Mouse (Mus musculus) frontal cortex, postnatal 25 days (tissue): ENCODE results near the gene Lrpprc.
"Not testable (repeated sequence)": the region's sequence is repeated elsewhere in the genome, so short reads cannot be mapped to it uniquely, and the experiment has no call there.

Source experiments
- DNase-seq, 2 experiments: peaks; one replicate each; pipeline ENCODE4 v3.0.0; 2022; ENCODE audit warnings: low spot score in 2 of 2

The Lrpprc gene

DNA sequence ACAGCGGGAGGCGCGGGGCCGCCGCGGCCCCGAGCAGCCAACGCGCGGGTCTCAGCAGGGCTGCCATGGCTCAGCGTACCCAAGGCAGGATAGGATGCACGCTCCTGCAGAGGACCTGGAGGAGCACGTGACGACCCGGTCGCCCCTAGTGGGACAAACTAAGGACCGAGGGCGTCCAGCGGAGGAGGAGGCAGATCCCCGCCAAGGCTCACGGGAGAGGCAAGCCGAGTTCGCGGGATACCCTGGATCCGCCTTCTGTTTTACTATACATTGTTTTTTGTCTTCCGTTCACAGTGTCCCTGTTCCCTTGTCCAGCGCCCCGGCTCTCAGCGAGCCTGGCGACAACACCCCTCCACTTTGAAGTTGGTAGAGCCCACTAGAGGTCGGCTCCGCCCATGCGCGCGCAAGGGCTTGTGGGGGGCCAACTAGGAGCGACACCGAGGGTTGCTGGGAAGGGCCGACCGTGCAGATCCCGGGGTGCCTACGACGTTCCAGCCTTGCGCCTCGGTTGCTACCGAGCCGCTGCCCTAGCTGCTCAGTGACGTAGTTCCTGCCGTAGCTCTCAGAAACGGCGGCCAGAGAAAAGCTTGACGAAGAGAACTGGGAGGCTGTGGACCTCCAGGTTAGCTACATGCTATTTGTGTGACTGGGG lies at the start of gene Lrpprc:
Gene Lrpprc (minus strand): TSS at position 343 of the 652 bp plus-strand sequence.
- peak; percentile 92 to 93 for DNase-seq

DNA sequence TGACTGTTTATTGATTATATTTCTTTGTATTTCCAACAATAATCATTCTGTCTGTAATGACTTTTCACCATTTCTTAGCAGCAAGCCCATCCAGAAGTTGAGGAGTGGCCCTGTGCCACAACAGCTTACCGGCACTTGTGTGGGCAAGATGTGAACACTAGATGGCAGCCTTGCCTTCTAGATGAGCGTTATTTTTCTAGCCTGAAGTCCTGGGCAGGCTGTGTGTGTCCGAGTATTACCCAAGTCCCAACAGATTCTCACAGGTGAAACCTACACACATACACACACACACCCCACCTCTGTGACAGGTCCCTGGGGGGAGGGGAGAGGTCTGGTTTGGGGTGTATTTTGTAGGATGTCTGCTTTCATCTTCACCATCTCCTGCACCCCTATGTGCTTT lies 47.2 kb upstream of the Lrpprc start:
- DNase-seq = peak; percentile 62 to 69

DNA sequence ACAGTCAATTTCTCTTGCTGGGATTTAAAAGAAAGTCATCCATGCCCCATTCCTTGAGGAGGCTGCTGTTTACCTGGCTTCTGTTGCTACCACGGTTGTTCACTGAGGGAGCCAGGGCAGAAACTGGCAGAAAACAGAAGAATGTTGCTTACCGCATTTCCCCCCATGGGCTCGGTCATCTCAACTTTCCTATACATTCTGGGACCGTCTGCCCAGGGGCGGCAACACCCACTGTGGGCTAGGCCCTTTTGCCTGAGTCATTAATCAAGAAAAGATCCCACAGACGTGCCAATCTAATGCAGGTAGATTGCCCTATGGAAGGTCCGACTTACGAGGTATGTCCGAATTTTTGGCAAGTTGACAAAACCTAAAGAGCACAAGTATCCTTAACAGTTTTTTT lies 44.7 kb upstream of the Lrpprc start:
- no peak for DNase-seq

DNA sequence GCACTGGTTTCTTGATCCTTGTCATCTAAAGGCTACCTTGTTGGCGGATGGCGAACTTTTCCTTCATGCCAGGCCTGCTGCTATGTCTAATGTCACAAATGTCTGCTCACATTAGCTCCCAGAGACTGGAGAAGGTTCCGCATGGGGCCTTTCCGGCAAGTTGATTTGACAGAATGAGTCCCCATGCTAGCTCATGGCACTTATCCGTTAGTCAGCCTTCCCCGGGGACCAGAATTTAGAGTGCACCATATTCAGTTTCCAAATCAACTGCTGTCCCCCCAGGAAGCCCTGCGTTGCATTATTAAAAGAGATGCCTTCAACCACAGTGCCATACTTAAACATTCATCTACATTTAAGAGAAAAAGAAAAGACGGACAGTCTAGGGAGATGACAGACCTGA lies 41.8 kb upstream of the Lrpprc start:
- DNase-seq = no peak

DNA sequence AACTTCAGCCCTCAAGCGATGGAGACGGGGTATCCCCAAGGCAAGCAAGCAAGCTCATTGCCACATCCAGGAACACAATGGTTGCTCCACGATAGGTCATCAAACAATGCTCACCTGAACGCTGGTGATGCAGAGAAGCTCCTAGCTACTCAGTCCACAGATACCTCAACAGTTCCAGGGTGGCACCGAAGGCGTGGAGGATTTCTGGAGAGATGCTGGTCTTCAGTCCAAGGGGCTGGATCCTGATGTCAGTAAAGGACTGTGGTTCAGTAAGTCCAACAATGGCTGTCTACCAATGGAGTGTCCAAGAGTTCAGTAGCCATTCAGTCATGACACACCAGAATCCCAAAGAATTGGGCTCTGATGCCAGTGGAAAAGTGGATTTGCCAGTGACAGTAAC lies 37.7 kb upstream of the Lrpprc start:
- DNase-seq = no peak

DNA sequence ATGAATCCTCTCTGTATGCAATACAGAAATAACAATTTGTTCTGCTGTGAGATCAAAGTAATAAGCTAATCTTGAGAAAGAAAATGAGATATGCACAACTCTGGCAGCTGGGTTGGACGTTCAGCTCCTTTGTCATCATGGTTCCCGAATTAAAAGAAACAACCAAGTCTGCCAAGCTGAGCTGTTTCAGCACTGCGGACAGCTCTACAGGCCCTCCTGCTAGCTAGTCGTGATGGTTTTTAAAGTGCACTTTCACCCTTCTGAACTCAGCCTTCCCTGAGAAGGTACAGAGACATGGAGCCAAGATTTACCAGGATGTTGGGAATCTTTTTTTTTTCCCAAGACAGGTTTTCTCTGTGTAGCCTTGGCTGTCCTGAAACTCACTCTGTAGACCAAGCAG lies 30.0 kb upstream of the Lrpprc start:
- DNase-seq = no peak

DNA sequence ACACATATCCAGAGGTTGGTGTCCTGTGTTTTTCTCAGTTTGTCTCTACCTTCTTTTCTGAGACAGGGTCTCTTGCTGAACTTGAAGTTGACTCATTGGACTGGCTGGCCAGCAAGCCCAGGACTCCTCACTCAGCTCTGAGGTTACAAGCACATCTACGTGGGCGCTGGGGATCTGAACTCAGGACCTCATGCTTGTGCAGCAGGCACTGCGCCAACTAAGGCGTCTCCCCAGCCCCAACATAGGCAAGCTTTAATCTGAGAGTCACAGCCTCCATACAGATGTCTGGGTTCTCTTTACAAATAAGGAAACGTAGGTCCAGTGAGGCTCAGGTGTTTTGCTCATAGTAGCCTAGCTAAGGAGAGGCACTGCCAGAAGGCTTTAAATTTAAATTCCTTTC lies 27.8 kb upstream of the Lrpprc start:
- no peak for DNase-seq

DNA sequence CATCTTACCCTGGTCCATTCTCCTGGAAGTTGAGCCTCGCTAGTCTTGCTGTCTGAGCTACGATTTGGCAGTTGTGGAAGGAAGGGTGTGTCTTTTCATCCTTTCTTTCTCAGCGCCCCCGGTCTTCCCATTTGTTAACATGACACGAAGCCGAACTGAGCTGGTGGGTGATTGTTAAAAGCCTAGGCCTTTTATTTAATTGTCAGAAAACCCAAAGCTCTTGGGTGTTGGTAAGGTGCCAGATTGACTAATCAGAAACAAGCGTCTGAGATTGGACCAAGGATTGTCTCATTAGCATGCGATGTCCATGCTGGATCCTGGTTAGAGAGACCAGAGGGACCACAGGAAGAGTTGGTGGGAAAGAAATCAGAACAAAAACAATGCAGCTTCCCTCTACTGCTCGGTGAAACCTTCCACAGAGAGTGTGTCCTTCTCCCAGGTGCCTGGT lies 25.4 kb upstream of the Lrpprc start:
- no peak for DNase-seq

DNA sequence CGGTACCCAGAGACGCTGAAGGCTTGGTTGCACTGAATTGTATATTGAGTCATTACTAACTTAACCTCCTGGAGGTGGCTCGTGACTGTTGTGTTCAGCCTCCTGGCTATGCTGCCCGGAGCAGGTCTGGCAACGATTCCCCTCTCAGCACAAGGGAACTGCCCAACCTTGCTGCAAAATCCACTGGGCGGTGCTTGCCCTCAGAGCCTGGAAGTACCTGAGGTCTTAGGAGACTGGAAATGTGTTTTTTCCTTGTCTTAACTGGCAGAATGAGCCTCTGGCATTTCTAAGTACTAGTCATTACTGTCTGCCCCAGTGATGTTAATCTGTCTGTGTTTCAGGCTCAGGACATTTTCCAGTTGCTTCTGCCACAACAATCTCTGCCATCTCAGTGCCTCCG lies 24.3 kb upstream of the Lrpprc start:
- DNase-seq = no peak

DNA sequence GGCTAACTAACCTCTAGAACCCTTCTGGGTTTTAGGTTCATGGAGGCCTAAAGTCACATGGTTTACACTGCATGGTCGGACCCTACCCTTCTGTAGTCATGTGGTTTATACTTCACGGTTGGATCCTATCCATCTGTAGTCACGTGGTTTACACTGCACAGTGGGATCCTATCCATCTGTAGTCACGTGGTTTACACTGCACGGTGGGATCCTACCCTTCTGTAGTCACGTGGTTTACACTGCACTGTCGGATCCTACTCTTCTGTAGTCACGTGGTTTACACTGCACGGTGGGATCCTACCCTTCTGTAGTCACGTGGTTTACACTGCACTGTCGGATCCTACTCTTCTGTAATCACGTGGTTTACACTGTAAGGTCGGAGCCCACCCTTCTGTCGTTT lies 23.6 kb upstream of the Lrpprc start:
- not testable (repeated sequence) for DNase-seq

DNA sequence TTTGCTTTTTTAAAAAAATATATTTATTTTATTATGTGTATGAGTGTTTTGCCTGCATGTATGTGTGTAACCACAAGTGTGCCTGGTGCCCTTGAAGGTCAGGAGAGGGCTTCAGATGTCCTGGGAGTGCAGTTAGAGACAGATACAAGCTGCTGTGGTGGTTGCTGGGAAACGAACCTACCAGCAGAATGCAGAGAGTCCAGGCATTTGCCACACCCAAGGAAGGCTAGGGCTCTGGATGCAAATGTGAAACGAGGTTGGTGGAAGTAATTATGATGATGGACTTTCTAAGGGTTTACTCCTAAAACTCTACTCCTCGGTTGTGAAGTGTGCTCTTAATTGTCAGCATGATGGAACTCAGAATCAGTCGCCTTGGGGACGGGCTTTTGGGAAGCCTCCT lies 1.4 kb upstream of the Lrpprc start:
- DNase-seq = no peak

DNA sequence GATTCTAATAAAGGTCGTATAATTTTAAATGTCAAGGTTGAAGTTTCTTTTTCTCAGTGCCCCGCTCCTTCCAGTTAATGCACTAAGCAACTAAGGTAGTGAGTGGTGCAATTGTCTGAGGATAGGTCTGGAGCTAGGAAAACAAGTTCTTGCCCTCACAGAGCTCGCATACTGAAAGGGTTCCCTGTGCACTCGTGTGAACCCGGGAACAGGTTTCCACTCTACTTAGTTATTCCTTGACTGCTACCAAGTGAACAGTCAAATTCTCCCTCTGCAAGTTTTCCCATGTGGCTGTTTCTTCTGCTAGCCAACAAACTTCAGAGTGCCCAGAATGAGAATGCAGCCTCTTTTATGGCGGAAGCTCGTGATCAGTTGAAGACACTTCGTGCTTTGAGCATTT lies 567 bp upstream of the Lrpprc start:
- no peak for DNase-seq

DNA sequence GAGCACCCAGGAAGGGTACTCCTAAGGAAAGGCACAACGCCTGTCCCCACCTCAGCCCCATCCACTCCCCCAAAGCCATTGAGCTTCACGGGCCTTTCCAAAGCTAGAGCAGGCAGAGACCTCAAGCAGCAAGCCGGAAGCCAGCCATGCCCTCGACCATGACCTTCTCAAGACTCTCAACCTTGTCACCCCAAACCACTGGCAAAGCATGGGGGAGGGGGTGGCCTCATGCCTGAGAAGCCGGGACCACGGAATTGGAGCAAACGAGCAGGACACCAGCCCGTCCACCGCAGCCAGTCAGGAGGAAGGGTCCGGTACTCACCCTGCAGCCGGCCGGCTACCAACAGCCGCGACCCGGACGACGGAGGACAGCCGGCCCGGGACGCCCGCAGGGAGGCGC lies 546 bp downstream of the Lrpprc start:
- DNase-seq = peak; percentile 6 to 11

DNA sequence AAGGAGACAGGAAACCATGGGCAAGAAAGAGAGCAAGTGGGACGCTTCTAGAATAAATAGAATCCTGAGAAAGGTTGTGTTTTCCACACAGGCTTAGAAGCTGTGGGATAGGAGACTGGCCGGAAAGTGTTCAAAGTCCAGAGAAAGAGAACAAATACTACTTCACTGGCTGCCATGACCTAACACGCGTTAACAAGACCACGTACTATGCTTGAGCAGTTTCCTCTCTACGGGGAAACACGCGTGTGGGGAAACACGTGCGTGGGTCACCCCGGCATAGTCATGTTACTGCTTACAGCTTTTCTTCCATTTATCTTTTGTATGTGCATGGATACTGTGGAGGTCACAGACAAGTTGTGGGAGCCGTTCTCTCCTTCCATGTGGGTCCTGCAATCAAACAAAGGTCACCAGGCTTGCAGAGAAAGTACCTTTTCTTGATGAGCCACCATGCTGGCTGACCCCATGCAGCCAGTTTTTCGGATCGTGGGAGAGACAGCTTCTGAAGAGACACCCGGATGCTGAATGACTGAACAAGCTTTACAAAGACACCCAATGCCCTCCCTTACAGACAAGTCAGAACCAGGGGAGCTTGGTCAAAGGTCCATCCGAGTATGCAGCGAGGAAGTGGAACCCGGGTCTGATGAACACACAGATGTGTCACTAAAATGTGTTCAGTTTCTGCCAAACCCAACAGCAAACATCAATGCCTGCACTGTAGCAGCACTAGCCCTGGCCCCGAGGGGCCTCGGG lies 2.0 kb downstream of the Lrpprc start:
- no peak for DNase-seq

DNA sequence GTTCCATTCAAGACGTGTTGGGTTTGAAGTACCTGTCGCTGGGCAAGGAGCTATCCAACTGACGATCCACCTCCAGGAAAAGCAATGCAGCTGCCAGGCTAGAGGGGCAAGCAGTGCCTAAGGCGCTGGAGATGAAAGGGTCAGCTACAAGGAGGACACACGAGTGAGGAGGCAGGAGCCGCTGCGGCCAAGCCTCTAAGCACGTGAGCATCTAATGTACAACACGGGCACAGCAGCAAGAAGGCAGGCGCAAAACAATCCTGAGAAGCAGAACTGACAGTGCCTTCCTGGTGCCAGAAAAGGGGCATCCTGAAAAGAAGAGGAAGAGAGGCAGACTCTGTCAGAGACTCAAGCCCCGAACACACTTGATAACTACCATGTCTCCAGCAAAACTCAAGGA lies 3.1 kb downstream of the Lrpprc start:
- no peak for DNase-seq

DNA sequence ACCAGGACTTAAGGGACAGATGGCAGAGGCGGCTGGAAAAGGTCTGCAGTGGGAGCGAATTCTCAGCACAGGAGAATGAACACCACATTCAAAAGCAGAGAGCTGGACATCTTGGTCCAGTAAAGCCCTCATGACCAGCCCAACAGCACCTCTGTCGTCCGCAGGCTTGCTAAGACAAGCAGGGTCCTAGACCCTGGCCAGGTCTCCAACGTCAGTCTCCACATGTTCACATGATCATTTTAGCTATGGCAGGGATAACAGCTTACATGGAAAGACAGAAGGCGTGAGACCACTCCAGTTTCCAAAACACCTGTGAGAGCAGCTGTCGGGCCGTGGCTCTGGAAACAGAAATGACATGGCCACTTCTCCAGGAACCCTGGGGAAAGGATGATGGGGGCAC lies 3.7 kb downstream of the Lrpprc start:
- no peak for DNase-seq

DNA sequence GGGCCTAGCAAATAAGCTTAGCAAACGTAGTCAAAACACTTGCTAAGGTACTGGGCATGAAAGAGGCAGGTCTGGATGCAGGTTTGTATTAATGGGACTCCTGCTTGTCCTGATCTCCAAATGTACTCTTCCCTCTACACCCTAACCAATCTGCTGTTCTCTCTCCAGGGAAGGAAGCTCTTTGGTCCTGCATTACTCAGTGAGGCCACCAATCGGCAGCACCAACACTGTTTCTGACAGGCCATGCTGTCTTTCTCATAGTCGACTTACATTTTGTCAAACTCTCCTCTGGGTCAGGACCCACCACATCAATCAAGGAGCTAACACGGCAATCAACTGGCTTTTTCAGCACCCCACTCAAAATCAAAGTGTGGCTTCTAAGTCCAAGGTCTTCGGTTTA lies 5.4 kb downstream of the Lrpprc start:
- DNase-seq = no peak

DNA sequence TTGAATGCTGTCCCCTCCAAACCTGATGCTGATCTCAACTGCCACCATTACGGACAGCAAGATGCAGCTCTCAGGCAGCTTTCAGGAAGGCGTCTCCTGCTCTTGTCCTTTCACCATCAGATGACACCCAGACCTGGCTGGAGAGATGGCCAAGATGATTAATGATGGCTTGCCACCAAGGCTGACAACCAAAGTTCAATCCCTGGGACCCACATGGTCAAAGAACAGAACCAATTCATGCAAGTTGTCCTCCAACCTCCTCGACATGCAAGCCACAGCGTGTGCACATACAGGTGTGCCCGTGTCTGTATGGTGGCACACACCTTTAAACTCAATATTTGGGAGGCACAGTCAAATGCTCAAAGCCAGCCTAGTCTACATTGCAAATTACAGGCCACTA lies 7.1 kb downstream of the Lrpprc start:
- no peak for DNase-seq

DNA sequence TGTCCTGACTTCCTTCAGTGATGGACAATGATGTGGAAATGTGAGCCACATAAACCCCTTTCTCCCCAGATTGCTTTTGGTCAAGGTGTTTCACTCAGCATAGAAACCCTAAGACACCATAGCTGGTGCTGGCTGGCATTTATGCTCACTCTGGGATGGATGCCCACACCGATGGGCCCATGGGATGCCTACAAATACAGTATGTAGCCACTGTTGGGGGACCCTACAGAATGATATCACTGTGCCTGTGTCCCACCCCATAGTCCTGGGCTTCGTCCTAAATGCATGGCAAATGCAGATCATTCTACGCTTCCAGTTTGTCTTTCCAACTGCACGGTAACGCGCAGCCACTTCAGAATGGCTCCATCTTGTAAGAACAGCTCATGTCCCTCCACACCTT lies 10.3 kb downstream of the Lrpprc start:
- no peak for DNase-seq

DNA sequence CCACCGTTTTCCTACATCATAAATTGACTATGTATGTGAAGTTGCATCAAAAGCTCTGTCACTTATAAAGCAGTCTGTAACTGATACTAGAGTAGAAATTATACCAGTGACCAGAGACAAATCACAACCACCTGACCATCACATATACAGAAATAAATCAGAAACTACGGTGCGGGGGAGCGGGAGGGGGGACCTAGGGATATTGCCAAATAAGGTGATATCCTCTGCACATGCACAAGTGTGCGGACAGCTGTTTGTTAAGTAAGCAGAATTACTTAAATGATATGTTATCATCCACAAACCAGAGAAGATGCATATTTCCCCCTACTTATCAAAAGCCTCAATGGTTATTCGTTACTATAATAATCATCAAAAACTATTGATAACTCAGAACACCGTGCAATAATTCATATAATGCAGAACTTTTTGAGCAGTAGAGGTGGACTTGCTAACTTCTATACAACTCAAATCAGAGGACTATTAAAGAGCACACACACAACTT lies 12.1 kb downstream of the Lrpprc start:
- no peak for DNase-seq

DNA sequence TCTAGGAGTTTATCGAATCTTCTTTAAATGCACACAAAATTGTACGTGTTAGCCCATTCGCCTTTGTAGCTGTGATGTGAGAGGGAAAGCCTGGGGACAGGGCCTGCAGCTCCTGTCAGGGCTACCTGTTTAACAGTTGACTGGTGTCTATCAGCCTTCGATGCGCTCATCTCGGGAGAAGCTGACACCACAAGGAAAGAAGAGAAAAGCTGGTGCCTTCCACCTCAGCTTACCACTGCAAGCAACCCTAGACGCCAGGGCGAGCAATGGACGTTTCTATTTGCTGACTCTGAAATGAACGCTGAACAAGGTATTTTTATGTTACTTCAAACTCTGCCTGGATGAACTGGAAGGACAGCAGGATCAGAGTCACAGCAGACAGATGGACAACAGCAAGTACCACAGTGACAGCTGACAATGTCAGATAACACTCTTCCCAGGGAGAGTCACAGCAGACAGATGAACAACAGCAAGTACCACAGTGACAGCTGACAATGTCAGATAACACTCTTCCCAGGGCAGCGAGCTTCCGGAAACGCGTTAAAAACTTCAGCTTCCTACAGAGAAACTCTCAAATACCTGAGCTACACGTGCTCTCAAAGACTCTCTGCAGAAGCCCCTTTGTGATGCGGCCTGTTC lies 14.1 kb downstream of the Lrpprc start:
- DNase-seq = no peak

DNA sequence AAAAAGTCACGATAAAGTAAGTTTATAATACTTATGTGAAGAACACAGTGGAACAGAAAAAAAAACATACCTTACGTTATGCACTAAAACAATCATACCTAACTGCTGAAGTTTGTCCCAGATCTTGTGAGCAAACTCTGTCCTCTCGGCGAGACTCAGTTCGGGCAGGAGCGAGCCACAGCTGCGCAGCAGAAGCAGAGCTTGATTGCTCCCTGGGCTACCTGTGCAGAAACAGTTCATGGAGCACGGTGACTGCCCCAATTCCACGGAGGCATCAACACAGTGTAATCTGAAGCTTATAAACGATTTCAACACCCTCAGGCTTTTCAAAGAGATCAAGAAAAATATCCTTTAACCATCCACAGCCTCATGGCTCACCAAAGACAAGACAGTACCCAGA lies 15.3 kb downstream of the Lrpprc start:
- DNase-seq = no peak

DNA sequence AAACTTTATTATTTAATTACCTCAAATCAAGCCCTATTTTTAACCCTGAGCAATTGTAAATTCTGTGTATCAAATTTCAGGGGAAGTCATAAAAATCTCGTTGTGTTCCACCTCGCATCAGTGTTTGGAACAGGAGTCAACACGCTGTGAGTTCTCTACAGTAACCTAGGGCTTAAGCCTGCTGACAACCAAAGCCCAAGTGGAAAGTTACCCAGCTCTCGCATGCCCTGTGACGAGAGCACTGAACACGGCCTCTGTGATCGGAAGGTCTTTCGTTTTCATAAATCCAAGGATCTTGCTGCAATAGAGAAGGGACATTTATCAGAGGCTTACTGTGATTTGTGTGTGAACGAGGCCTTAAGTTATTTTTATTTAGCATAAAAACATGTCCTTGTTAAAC lies 18.7 kb downstream of the Lrpprc start:
- no peak for DNase-seq
